Mouse (Mus musculus): ENCODE measurements around the gene Edrf1.

- TF ChIP-seq CTCF (IDR thresholded peaks at IDR 0.05; ENCODE audit: control insufficient read depth, insufficient read depth, low read length) (no peak), POLR2A (IDR thresholded peaks at IDR 0.05; ENCODE audit: borderline replicate concordance, control insufficient read depth, low read depth, low read length) (no peak)
Observed at GRCm38 (mm10) chr7:133679961-133680360, 42.6 kb downstream of the Edrf1 start, which contains the start of gene Mmp21.
